Mouse (Mus musculus) ES-Bruce4 (cell line): ENCODE results near the gene Tars.

Experiments
- CTCF ChIP-seq: IDR thresholded peaks from one replicate; pipeline ENCODE4 v1.8.1; 2011; ENCODE audit warnings: low read depth, low read length
- POLR2A ChIP-seq: IDR thresholded peaks from one replicate; pipeline ENCODE4 v1.8.1; 2011; ENCODE audit warnings: low read length; ENCODE audit not compliant: insufficient read depth

DNA sequence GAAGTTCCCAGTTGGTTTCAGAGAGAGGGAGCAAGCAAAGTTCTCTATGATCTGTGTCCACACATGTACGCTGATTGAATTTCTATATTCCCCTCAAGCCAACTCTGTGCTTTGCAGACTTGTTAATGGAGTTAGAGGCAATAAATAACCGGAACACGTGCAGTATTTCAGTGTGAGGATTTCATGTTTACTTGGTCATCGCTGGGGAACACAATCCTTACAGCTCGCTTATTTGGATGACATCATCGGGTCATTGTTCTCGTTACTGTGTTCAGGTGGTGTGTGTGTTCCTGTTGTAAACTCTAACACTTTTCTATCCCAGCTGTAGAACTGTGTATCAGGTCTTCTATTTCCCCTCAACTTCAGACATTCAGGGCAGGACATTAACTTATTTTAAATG is 12.4 kb upstream of the Tars start:
- TF ChIP-seq POLR2A (no peak), CTCF (no peak)
